Mouse (Mus musculus): ENCODE measurements around the gene B4galt2.

Gene B4galt2

DNA sequence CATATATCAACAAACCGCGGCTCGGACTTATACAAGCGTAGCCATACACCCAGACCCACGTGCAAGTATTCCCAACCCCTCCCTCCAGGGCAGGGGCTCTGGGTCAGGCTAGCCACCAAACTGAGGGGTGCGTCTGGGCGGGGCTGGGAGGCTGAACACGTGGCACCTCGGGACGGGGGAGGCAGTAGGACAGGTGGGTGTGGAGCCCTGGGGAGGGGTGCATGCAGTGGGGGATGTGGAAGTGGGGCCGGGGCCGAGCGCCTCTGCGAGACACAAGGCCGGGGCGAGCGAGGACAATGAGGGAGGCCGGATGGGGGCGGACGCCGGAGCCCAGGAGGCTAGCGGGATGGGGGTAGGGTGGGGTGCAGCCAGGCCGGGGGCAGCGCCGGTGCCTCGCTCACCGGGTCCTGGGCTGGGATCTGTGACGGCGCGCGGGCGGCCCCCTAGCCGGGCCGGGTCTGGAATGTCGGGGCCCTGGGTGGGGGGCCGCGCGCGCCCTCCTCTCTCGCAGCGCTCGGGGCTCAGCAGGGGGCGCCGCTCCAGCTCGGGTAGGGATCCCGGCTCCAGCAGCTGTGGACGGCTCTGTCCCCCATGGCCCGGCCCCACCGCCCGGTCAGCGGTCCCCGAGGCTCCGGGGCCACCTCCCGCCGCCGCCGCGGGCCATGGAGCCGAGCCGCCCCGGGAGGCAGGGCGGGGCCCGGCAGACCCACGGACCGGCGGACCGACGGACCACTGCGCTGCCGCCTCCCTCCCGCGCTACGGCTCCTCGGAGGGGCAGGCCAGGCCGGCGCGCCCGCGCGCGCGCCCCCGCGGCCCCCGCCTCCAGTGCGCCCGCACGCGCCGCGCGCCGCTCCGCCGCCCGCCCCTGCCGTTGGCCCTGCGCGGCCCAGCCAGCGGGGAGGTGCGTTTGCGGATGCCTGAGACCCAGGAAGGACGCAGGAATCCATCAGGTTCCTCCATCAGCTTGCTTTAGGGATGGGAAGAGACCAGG, at the start of gene B4galt2:
B4galt2 (minus strand) TSS at position 787 of the 991 bp plus-strand sequence.
- no peak for DNase-seq (ENCODE audit: low read depth, low spot score)

DNA sequence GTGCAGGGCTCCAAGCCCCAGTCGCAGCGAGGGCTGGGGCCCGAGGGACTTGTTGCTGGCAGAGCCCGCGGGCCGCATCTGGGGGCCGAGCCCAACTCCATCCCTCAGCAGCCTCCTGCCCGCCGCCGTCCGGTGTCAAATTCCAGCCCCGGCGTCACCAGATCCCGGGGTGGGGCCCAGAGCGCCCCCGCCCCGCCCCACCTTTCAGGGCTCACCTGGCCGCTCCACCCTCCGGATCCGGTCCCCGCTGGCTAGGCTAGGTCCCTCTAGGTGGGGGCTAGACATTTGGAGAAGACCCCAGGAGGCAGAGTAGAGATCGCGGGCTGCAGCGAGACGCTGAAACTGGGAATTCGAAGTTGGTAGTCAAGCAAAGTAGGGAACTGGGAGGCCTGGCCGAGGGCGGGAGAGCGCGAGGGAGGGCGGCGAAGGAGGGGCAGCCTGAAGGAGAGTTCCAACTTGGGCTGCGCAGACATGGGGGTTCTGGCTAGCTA, 46.1 kb upstream of the B4galt2 start, which contains the start of gene Artn:
Artn (minus strand) TSS at position 373 of the 491 bp plus-strand sequence.
- DNase-seq (ENCODE audit: low read depth, low spot score) = no peak

- DNase-seq (ENCODE audit: low read depth, low spot score) = peak; percentile 21
These were observed 45.5 kb upstream of the B4galt2 start for GRCm38 (mm10) chr4:117928699-117929241.

DNA sequence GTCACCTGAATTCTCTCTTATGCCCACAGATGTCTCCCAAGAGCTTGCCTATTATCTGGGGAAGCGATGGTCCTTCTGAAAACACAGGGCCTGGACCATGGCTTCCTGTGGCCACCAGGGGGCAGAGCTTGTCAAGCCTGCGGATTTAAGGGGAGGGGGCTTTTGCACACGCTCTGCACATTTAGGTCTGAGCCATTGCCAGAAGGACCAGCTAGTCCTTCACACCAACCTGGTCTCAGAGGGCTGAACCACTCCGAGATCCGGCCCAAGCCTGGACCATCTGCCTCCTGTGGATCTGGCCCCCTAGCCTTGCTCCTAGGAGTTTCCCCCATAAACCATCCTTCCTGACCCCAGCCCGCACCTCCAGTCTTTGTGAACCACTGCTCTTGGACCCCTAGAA, 44.9 kb upstream of the B4galt2 start:
- peak; percentile 38 for DNase-seq (ENCODE audit: low read depth, low spot score)

- no peak for DNase-seq (ENCODE audit: low read depth, low spot score)
These were observed 43.5 kb upstream of the B4galt2 start for GRCm38 (mm10) chr4:117926545-117927482.

- DNase-seq (ENCODE audit: low read depth, low spot score) = no peak
These were observed 41.6 kb upstream of the B4galt2 start for GRCm38 (mm10) chr4:117924916-117925315.

GRCm38 (mm10) chr4:117923450-117923849, 40.2 kb upstream of the B4galt2 start:
- DNase-seq (ENCODE audit: low read depth, low spot score) = no peak

DNA sequence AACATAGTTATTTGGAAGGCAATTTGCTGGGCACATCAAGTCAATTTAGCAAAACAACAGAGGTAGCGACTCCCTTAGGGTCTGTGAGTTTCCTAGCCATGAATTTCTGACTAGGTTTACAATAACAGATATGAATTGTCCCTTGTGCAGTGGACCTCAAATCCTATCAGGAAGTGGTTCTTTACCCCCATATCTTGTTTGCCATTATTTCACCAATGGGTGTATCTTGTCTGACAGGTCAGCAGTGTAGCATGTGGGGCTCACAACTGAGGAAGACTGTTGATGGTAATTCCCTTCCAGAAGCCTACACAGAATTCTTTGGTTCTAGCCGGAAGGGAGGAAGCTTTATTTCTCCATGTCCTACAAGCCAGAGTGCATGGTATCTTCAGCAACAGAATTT, 38.1 kb upstream of the B4galt2 start:
- DNase-seq (ENCODE audit: low read depth, low spot score) = no peak

GRCm38 (mm10) chr4:117918762-117919161, 35.5 kb upstream of the B4galt2 start:
- no peak for DNase-seq (ENCODE audit: low read depth, low spot score)

DNA sequence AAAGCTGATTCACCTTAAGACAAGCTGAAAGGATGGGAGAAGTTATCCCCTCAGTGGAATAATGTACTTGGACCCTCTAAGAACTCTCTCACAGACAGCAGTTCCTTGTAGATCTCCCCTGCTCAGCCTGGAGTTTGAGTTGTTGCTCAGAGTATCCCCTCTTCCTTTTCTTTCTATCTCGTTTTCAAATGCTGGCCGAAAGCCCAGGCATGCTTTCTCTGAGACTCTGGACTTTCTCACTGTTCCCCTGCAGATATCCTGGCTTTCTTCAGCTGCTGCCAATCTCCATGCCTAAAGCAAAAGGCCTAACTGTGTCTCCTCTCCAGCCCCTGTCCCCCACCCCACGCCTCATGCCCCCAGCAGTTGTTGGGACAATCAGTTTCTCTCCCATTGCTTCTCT, 35.0 kb upstream of the B4galt2 start:
- DNase-seq (ENCODE audit: low read depth, low spot score) = no peak

DNA sequence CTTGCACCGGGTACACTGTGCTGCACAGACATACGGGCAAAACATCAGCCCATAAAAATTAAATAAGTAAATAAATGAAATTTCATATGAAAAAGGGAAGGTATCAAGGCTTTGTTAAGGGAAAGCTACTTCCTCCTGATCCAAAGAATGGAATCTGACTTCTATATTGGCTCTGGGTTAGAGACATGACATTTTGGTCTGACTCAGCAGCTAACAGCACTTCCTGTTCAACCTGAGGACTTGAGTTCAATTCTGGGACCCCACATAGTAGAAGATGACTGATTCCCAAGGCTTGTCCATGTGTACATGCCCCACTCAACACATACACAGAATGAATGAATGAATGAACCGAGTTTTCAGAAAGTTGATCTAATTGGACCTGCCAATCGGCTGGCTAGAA, 34.6 kb upstream of the B4galt2 start:
- DNase-seq (ENCODE audit: low read depth, low spot score) = no peak

- no peak for DNase-seq (ENCODE audit: low read depth, low spot score)
These were observed 34.1 kb upstream of the B4galt2 start for GRCm38 (mm10) chr4:117917402-117917801.

DNA sequence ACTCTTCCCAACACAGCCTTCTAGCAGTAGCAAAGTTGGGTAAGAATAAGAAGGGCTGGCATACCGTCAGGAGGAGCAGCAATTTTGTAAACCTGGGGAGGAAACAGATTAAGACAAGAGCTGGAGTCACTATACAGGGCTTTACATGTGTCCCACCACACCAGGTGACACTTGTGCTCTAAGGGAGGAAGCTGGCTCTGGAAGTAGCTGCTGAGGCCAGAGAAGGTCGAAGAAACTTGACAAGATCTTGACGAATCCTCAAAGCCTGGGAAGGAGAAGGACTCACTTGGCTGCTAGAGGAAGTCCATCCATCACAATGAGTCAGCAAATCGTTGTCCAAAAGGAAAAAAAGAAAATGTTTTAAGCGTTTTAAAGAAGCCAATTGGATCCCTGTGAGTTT, 33.1 kb upstream of the B4galt2 start:
- DNase-seq (ENCODE audit: low read depth, low spot score) = no peak

- peak; percentile 43 for DNase-seq (ENCODE audit: low read depth, low spot score)
These were observed 32.3 kb upstream of the B4galt2 start for GRCm38 (mm10) chr4:117915489-117916105.

- DNase-seq (ENCODE audit: low read depth, low spot score) = peak; percentile 98
These were observed 31.5 kb upstream of the B4galt2 start, which contains the start of gene Ipo13 for GRCm38 (mm10) chr4:117914591-117915442. Gene Ipo13 (minus strand): TSS chr4:117914999.

DNA sequence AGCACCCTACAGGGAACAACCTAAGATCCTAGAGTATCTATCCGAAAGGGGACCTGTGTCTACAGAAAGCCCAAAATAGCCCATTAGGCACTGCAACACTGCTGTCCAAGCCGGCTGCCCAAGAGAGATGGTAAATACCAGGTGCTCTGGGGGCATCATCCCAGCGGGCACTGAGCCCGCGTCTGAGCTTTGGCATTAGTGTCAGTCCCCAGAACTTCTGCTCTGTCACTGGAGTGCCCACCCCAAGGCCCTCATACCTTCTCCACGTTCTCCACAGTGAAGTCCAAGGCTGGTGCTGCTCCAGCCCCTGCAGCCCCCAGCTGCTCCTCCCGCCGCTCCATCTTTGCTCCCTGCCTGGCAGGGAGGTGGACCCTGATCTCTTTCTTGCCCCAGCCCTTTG, 30.7 kb upstream of the B4galt2 start:
- peak; percentile 30 for DNase-seq (ENCODE audit: low read depth, low spot score)

DNA sequence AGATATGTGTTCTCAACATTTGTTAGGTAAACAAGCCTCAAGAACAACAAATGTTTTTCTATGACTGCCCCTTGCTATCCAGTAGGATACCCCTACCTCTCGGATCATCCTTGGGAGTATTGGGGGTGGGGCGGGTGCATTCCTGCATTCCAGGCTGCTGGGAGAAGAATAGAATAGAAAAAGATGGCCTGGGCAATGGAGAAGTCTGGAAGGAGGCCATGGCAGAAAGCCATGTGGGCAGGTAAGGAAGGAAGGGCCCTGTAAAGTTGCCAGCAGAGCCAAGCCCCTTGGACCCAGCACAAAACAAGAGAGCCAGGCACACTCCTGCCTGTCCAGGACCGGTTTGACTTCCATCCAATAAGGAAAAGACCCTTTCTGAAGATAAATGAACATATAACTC, 30.1 kb upstream of the B4galt2 start:
- no peak for DNase-seq (ENCODE audit: low read depth, low spot score)

DNA sequence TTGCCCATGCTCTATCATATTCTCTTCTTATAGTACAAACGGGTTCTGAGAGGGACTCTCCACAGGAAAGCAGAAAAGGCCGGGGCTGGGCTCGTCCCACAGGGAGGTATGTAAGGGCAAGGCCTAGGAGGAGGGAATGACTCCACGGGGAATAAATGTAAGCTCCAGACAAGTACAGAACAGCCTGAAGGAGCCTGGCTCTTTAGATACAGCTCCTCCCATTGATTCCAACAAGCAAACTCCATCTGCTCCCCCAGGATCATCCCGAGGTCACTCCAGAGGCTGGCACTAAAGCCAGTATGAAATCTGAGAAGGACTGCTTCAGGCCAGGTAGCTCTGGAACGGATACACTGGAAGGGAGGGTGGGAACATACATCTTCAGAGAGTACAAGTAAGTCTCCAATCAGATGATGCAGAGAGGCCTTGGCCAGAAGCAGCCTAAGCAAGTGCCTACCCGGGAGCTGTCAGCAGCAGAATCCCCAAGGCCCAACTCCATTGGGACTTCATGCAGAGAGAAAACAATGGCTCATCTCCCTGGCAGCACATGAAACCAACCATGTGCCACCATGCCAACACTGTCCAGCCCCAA, 29.5 kb upstream of the B4galt2 start:
- DNase-seq (ENCODE audit: low read depth, low spot score) = no peak

GRCm38 (mm10) chr4:117912131-117912561, 28.9 kb upstream of the B4galt2 start:
- DNase-seq (ENCODE audit: low read depth, low spot score) = no peak

All from A20 (cell line).